Mouse (Mus musculus) lung, postnatal 25 days (tissue): ENCODE results near the gene Tti1.

Experiments used
- DNase-seq: peaks from one replicate; pipeline ENCODE4 v3.0.0; 2022; ENCODE audit warnings: low spot score

Gene Tti1

DNA sequence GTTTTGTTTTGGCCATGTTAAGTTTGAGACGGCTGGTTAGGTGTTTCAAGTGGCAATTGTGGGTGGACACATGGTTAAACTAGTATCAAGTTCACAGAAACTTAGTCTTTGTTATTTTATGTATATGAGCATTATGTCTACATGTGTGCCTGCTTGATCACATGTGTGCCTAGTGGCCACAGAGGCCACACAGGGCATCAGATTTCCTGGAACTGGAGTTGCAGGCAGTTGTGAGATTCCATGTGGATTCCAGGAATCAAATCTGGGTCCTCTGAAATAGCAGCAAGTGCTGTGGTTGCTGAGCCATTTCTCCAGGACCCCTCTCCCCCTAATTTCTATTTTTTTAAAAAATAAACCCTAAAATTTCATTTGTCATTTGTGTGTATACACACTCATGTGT lies 11.4 kb upstream of the Tti1 start:
- no peak for DNase-seq

DNA sequence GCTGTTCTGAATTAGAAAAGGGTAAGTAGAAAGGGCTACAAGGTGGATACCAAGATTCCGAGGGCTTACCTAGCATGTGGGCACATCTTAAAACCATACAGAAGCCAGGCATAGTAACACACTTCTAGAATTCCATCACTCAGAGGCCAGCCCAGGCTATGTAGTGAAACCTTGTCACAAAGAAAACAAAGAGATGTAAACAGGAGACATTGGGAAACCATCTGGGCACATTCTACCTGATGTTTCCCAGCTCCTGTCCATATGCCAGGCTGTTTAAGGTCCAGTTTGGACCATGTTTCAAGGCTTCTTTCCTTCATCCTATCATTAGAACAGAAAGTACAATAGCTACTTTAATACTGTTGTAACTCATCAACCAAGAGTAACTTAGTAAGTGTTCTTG lies 9.3 kb upstream of the Tti1 start:
- no peak for DNase-seq

DNA sequence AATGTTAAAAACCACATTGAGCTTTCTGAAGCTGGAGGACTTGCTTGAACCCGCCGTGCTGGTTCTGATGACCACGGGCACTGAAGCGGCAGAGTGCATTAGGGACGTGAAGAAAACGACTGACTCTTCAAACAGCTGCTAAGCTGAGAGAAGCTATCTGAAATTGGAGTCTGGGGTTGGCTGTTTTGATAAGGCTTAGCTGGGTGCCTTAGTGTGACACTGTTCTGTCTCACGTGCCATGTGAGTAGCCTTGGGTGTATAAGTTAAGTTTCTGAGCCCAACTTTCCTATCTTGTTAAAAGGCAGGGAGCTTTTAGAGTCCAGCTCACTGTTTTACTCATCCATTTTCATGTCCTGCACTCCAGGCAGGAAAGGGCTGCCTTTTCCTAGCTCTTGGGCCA lies 8.7 kb upstream of the Tti1 start:
- DNase-seq, result no peak

DNA sequence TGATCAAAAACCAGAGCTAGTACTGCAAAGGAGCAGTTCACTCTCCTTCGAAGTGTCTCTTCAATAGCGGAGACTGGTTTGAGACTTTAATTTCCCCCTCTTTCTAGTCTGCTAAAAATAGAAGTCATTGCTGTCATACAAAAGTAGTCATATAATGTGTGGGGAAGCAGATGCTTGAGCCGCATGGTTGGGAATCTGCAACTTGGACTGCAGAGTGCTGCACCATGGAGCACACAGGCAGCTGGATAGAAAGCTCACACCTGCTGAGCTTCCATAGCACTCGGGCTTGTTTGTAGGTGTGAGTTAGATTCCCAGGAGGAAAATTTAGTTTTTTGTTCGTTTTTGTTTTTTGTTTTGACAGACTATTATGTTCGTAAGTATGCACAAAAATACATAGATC lies 8.2 kb upstream of the Tti1 start:
- DNase-seq, result no peak

DNA sequence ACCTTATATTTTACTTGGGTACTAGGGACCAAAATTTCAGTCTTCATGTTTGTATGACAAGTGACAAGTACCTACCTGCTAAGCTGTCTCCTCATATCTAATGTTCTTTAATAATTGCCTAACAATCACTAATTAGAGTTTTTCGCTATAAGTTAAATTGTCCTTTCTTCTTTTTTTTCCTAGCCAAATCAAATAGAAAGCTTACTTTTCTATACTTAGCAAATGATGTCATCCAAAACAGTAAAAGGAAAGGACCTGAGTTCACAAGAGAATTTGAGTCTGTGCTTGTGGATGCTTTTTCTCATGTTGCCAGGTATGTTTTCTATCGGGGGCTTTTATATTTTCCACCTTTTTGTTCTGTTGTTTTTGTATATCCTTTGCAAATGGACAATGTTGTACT lies 7.6 kb upstream of the Tti1 start:
- no peak for DNase-seq

DNA sequence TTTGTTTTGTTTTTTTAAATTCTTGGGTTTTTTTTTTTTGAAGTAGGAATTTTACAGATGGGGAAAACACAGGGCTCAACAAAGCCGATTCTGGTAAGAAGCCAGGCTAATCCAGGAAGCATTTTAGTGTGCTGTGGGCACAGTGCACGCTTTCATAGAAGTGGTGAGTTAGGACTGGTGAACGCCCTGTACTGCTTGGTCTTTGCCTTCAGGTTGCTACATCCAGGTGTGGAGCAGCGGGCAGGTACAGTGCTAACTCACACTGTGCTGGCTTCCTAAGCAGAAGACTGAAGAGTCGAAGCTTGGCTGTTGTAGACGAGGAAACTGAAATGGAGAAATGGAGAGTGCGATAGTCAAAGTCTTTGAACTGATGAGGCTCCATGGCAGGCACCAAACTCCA lies 1.8 kb upstream of the Tti1 start:
- no peak for DNase-seq

DNA sequence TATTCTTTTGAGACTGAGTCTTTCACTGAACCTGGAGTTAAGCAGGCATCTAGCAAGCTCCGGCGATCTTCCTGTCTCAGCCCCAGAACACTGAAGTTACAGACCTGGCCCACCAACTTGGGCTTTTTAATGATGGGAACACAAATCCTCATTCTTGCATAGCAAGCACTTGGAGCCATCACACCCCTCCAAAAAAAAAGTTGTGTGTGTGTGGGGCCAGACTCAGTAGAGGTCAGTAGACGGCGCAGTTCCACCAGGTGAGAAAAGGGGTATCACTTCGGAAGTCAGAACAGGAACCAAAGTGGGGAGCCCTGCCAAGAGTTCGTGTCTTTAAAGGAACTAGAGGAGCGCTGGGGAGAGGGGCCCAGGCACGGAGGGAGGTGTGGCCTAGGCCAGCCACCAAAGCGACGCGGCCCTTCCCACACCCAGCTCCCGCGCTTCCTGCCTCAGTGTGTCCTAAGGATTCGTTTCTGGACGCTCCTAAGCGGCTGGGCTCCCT lies 329 bp downstream of the Tti1 start:
- no peak for DNase-seq

DNA sequence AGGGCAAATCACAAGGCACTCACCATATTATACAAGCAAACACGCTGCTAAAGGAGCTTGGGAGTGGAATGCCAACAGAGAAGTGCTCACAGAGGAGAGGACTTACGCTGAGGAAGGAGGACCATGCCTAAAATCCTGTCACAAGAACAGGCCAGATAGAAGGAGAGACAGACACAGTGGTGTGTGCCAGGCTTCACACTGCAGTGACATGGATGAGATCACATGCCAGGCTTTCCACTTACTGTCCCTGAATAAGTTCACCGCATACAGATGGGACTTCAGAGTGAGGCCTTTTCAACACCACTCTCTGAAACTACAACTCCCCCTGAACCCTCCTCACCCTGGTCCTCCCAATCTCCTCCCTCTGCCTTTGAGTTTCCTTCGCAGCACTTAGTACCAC lies 10.9 kb downstream of the Tti1 start:
- peak; percentile 29 for DNase-seq

DNA sequence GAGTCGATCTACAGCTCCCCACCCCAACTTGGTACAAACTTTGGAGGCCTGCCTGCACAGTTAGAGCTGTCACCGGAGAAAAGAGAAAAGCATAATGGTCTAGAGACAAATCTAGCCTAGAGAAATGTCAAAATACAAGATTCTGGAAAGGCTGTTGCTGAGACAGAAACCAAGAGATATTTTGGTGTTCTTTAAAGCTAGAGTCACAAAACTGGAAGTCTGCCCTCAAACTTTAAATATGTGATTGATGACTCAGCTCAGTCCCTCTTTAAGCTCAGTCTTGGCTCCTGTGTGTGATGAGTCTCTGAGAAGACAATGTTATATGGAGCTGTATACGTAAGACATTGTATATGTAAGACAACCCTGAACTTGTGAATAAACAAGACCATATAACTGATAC lies 15.6 kb downstream of the Tti1 start:
- DNase-seq, result no peak

DNA sequence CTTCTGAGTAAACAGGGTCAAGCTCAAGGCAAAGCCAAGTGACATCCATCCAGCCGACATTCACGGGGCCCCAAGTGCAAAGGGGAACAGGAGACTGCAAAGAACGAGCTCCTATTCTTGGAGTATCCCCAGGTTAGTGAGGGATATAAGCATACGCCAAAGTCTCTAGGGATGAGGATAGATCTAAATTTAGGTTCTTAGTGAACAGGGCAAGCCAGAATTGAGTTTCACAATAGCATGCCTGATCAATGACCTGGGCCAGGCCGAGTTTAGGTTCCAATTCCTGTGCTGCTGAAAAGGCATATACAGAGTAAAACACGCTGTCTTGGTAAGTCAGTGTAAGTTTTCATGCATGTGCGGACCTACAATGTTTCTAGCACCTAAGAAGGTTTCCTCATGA lies 18.9 kb downstream of the Tti1 start:
- DNase-seq, result no peak

DNA sequence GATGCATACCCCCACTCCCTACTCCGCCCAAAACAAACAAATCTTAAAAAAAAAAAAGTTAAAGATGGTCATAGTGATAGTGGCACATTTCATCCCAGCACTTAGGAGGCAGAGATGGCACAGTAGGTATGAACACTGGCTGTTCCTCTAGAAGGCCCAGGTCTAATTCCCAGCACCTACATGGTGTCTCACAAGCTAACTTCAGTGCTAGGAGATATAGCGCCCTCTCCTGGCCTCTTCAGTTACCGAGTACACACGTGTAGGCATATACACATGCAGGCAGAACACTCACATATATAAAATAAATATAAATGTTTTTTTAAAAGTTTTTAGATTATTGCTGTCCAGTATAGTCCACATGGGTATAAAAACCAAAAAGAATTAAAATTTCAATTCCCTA lies 22.6 kb downstream of the Tti1 start:
- DNase-seq, result no peak

DNA sequence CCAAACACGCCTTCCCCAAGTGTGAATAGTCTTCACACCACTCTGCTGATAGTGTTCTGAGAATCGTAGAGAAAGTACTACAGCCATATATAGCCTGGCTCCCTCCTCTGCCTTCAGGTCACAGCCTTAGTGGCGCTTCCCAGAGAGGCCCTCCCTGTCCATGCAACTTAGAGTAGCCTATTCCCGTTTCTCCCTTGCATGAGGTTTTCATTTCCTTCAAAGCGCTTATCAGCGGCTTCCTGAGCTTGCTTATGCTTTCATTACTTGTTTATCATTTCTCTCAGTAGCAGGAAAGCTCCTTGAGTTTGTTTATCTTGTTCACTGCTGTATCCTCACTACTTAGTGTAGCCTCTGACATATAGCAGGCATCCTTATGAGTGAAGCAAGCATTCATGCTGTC lies 23.6 kb downstream of the Tti1 start:
- DNase-seq, result peak; percentile 67

DNA sequence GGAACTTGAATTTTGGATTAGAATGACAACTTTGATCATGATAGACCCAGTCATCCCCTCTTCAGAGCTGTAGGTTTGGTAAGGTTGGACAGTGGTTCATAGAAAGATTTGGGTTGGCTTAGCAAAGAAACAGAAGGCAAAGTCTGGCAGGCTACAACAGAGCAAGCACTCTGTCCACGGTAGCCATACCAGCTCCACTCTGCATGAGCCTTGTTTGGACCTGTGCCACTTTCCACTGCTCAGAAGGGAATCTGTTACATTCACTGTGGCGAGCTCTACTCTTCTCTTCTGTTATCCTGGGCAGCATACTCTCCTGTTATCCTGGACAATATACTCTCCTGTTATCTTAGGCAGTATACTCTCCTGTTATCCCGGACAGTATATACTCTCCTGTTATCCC lies 29.4 kb downstream of the Tti1 start:
- no peak for DNase-seq

DNA sequence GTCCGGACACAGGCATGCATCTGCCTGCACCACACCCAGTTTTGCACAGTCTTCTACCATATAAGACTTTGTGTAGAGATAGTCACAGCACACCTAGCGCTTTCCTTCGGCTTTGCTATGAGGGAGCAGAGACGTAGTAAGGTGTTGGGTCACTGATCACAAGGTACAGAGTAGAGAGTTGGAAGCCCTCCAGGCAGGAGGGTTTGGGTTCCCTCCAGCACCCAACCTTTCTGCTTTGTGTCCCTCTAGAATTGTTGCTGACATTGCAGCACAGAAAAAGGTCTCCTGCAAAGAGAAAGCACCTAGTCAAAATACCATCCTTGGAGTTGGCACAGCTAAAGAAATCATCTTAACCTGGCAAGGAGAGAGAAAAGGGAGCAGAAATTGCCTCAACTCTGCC lies 35.7 kb downstream of the Tti1 start:
- no peak for DNase-seq

DNA sequence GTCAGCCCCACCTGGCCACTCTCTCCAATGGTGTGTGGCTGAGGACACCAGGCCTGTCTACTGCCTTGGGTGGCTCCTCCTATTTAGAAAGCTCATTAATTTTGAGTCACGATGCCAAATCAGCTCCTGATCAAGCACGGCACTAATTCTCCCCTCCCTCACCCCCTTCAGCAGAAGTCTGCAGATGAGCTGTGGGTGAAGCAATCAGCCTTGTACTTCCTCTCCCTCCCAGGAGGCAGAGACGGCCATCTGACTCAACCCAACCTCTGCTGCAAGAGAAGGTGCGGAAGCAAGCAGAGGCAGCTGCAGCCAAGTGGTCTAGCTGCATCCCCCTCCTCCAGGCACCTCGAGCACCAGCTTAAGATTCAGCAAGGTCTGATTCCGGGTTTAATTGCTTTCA lies 37.2 kb downstream of the Tti1 start:
- DNase-seq, result no peak

DNA sequence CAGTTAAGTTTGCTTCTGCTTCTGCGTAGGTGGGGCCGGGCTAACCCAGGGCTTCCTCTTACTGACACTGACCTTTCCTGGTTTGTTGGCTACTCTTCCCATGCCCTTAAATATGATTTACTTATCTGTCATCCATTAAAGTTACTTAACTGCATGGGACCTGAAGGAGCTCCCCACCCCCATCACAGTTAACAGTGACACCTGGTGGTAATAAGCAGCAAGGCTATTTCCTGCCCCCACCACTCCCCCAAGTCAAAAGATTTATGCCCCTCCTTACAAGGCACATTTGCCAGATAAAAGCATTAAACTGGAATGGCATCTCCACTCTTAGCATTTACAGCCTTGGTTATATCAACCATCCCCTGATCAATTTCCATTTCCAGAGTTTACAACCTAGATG lies 38.3 kb downstream of the Tti1 start:
- DNase-seq, result no peak

DNA sequence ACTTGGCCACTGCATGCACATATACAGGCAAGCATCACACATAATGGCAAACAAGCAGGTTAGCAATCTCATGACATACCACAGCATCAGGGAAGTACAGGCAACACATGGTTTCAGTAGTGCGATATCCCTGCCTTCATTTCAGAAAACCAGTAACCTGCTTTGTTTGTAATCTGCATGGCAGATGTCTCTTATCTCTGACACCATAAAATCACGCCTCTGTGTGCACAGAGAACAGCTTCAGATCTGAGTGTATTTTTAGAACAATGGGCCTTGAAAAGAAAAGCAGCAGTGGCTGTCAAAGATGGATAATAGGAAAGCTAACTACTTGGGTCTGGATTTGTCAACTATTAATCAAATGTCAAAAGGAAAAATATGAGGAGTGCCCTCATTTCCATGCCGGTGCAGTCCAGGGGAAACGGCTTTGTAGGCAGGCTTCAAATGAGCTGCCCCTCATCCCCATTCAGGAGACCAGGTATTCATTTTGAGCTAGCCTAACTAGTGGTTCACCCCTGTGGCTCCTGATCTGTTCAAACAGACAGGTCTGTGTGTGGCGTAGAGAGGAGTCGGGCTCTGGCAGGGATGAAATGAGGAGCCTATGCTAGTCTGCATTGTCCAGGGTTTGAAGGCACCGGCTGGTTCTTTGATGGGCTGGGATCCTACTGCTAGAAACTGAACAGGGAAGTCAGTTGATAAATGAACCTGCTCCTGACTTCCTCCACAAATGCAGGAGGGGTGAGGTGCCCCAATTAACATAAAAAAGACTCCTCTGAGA lies 39.6 kb downstream of the Tti1 start:
- DNase-seq, result no peak

DNA sequence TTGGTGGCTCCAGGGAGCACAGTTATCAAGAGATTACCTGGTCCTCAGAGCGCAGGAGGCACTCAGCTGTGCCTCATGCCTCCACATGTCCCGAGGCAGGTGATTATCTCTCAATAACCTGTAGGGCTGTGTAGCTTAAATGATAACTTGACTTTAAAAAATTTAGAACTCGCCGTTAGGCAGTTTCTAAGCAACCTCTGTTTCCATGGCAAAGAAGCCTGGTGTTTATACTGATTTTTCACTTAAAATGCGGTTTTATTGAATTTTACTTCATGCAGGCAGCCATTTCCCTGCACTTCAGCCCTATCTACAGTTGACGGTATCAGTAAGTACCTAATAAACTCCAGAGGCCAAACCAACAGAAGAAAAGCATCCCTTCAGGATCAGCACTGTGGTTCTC lies 42.0 kb downstream of the Tti1 start:
- DNase-seq, result no peak

DNA sequence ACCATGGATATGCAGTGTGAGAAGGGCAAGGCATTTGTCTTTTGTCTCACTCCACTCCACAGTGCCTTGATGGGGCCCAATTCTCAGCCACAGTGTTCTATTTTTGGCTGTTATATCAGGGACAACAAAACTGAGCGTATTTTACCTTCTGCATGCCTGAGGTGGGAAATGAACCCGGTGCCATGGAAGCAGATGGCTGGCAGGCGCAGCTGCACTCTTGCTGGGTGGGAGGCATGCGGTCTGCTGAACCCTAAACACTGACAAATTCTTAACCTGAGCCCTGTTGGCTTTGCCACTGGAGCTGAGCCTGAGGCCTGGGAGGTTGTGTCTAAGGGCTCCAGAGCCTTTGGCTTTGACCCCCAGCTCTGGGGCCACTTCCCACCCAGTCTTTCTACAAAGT lies 42.6 kb downstream of the Tti1 start:
- no peak for DNase-seq

DNA sequence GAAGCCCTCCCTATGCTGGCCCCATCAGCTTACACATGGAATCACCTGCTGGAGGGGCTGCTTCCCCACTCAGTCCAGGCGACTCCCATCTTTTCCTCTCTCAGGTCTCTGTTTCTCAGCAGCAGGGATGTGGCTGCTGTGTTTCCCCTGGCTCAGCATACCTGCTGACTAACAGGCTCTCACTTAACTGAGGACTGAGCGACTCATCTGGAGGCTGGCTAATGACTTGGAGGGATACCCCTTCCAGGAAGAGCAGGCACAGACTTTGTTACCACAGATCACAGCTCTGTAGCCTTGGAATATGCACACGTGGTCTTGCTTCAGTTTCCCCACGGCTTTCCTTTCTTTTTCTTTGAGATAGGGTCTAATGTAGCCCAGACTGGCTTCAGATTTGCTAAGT lies 45.0 kb downstream of the Tti1 start:
- no peak for DNase-seq

DNA sequence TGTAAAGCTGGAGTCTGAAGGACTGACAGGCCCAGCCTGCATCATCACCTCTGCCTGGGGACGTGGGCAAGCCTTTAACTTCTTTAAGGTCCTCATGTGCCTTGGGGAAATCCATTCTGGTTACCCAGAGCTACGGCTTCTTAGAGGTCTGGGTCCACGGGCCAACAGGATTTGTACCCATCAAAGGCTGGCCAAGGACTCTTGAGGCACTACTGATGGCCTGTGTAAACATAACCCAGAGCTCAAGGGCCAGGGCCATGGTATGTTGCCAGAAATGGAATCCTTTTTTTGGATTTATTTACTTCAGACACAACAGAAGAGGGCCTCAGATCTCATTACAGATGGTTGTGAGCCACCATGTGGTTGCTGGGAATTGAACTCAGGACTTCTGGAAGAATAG lies 45.5 kb downstream of the Tti1 start:
- DNase-seq, result peak; percentile 48

DNA sequence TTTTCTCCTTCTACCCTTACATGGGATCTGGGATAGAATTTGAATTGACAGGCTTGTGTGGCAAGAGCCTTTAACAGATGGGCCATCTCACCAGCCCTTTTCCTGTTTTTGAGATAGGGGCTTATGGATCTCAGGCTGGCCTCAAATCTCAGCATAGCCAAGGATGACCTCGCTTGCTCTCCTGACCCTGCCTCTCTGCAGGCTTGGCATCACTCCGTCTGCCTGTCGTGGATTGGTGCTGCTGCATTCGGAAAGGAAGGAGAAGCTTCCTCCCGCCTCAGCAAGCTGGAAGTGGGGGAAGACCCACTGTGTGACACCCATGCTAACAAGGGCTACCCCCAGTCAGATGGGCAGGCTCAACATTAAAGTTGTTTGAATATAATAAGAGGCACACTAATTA lies 49.0 kb downstream of the Tti1 start:
- DNase-seq, result no peak

DNA sequence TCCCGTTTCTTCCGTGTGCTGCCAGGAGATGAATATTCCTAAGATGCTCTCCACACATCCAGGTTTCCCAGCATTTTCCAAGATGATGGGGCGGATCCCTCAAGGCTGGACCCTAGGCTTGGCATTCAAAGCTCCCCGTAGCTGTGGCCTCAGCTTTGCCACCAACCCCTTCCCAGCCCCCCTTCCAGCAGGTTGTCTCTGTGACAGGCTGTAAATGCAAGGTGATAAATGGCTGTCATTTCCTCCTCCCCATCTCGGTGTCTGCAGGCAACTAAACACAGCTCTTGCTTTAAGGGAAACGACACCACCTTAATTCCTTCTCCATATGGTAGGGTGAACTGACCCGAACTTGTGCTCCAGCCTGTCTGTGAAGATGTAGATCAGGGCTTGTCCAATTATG lies 52.6 kb downstream of the Tti1 start:
- DNase-seq, result no peak
